Mouse (Mus musculus): Measurements from ENCODE around the gene Plekhj1.
"Not testable (repeated sequence)": the region's sequence is repeated elsewhere in the genome, so short reads cannot be mapped to it uniquely, and the experiment has no call there.

The Plekhj1 gene

DNA sequence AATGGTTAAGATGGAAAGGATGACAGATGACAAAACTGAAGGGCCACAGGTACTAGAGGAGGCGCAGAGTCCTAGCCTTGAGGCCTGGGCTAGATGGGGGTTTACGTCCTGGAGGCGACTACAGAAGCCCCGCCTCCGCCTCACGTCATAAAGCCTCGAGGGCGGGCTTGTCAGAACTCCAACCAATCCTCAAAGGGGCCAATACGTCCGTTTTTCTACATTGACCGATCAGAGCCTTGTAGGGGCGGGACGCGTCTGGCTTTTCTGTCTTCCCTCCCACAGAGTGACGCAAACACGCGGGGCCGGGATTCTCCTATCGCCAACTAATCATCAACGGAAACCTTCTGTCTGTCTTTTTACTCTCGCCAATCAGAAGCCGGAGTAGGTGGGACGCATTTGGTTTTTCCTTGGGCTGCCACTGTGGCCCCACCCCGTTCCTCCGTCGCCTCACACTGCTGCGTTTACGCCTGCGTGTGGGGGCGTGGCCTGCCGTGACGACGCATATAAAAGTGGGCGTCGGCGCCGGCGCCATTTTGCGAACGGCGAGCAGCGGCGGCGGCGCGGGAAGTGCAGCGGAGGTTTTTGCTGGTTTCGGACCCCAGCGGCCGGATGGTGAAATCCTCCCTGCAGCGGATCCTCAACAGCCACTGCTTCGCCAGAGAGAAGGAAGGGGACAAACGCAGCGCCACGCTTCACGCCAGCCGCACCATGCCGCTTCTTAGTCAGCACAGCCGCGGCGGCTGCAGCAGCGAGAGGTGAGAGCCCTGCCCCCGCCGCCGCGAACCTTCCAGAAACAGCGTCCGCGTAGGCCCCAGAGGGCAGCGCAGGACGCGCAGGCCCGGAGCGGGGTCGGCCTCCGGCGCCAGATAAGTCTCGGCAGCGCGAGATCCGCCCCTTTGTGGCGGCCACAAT, 28.0 kb upstream of the Plekhj1 start, which contains the start of gene Oaz1:
Gene Oaz1, plus strand, starts transcription at position 506 of the 912 bp plus-strand sequence.
- in situ Hi-C loops (cut with MboI, MseI), result no loop called here

DNA sequence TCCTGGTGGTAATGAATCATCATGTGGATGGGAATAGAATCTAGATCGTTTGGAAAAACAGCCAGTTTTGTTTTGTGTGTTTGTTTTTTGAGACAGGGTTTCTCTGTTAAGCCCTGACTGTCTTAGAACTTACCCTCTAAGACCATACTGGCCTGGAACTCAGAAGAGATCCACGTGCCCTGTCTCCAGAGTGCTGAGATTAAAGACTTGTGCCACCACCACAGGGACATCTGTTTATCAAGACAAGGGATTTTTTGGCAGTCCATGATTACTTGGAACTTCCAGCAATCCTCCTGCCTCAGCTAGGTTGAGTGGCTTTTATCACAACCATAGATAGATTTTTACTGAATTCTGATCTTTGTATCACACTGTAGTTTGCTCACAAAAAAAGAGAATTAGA, 26.4 kb upstream of the Plekhj1 start:
- in situ Hi-C loops (cut with MboI, MseI), result no loop called here

DNA sequence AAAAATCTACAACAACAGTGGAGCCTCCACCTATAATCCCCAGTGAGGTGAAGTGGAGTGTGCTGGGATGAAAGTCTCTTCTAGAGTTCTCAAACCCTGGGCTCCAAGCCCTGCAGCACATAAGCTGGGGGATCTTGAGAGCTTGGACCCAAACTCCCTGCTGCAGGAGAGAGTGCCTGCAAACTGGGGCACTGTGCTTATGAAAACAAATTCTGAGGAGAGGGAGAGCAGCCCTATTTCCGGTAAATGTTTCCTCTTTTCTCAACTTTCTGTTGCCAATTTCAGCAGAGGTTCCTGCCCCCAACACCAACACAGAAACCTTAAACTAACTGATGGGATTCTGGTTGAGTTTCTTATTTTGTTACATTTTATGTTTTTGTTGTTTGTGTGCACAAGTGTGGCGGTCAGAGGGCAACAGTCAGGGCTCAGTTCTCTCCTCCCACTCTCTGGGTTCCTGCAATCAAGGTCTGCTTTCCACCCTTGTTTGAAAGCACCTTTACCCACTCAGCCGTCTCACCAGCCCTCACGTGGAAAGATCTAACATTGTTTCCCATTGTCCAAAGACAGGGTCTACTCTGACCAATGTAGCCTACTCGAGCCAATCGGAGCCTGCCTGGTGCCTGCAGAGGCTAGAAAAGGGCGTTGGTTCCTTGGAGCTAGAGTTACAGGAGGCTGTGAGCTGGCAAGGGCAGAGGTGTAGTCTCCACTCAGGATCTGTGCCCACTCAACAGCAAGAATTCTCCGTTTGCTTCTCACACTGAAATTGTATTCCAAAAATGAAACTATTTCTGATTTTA, 25.6 kb upstream of the Plekhj1 start:
- in situ Hi-C loops (cut with MboI, MseI), result no loop called here

DNA sequence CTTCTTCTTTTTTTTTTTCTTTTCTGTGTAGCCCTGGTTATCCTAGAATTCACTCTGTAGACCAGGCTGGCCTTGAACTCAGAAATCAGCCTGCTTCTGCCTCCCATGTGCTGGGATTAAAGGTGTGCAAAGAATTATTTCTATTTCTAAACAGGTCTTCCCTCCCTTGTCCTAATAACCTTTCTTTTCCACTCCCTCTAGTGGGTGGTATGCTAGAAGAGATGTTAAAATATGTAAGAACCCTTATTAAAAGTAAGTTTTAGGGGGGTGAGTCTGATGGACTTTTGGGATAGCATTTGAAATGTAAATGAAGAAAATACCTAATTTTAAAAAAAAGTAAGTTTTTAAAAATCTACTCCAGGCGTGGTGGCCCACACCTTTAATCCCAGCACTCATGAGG, 24.9 kb upstream of the Plekhj1 start:
- in situ Hi-C loops (cut with MboI, MseI), result no loop called here

DNA sequence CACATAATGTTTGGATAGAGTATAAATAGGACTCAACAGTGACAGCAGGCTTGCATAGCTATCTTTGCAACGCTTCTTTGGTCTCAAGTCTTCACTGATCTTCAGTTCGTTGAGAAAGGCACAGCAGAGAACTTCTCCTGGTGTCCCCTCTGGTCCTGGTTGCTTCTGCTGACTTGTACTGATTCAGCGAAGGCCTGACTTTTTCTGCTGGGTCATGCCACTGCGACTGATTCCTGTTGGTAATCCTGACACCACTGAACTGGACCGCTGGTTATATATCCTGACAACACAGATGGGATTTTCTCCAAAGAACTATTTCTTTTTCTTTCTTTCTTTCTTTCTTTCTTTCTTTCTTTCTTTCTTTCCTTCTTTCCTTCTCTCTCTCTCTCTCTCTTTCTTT, 24.1 kb upstream of the Plekhj1 start:
- in situ Hi-C loops (cut with MboI, MseI), result no loop called here

DNA sequence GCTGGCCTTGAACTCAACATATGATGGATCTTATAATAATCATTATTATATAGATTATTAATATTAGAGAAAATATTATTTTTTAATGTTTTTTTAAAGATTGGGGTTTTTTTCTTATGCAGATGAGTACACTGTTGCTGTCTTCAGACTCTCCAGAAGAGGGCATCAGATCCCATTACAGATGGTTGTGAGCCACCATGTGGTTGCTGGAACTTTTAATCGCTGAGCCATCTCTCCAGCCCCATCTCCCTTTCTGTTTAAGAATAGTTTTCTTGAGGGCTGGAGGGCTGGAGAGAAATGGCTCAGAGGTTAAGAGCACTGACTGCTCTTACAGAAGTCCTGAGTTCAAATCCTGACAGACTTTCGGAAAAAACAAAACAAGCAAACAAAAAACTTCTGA, 23.6 kb upstream of the Plekhj1 start:
- in situ Hi-C loops (cut with MboI, MseI), result no loop called here

DNA sequence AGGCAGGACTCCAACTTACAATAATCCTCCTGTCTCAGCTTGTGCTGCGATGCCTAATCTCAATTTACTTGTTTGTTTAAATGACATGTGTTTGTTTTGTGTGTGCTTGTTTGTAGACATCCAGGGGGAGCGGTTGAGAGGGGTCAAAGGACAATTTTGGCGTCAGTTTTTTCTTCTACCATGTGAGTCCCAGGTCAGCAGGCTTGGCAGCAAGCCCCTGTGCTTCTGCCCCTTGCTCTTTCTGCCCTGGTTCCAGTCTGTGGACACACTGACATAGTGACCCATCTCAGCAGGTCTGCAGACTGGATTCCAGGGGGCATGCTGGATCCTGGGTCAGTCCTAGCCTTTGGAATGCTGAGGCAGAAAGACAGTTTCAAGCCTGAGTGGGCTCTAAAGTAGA, 21.0 kb upstream of the Plekhj1 start:
- in situ Hi-C loops (cut with MboI, MseI), result no loop called here

DNA sequence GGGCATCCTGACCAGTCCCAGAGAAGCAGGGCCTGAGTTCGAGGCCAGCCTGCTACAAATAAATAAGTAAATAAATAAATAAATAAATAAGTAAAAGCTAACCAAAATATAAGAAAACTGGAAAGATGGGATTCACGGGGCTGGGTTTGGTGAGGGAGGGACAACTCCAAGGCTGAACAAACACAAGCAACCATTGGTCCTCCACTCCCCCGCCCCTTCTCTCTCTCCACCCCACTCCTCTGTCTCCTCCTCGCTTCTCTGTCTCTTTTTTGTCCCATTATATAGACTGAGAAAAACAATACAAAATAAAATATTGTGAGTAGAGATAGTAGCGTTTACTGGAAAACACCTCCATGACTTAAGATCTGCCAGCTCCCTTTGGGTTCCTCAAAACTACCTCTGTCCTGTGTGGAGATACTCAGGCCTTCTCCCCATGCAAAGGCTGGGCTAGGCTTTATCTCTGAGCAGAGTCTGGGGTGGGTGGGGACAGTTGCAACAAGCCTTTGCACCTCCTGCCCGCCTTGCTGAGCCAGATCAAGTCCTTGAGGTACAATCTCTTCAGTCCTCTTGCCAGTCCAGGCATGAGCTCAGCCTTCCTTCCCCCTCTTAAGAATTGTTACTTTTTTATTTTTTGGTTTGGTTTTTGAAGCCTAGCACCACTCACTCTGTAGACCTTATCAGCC, 20.3 kb upstream of the Plekhj1 start:
- in situ Hi-C loops (cut with MboI, MseI), result no loop called here

DNA sequence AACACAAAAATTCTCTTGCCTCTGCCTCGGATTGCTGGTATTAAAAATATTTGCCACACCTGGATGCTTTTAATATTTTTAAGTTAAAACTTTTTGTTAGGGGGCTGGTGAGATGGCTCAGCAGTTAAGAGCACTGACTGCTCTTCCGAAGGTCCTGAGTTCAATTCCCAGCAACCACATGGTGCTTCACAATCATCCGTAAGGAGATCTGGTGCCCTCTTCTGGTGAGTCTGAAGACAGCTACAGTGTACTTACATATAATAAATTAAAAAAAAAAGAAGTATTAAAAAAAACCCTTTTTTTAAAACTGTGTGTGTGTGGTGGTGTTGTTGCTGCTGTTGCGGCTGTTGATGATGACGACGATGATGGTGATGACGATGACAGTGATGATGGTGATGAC, 19.5 kb upstream of the Plekhj1 start:
- in situ Hi-C loops (cut with MboI, MseI), result not testable (repeated sequence)

DNA sequence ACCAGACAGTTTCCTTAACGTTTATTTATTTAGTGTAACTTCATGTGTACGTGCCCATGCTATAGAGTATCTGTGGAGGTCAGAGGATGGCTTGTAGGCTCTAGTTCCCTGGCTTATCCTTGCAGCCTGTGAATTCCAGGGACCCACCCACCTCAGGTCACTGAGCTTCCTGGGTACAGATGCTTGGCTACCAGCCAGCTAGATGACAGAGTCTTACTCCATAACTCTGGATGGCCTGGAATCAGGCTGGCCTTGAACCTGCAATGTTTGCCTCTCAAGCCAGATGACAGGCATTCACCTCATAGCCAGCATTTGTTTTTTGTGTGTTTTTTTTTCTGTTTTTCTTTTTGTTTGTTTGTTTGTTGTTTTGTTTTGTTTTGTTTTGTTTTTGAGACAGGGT, 18.7 kb upstream of the Plekhj1 start:
- in situ Hi-C loops (cut with MboI, MseI), result no loop called here

DNA sequence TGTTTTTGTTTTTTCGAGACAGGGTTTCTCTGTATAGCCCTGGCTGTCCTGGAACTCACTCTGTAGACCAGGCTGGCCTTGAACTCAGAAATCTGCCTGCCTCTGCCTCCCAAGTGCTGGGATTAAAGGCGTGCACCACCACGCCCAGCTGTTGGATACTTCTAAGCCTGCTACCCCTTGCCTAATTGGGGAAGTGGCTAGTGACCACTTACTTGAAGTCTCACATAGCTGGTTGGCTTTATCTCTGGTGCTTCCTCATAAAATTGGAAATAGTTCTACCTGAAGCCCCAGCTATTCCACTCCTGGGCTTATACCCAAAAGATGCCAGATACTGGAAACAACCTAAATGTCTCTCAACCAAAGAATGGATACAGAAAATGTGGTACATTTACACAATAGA, 17.9 kb upstream of the Plekhj1 start:
- in situ Hi-C loops (cut with MboI, MseI), result not testable (repeated sequence)

DNA sequence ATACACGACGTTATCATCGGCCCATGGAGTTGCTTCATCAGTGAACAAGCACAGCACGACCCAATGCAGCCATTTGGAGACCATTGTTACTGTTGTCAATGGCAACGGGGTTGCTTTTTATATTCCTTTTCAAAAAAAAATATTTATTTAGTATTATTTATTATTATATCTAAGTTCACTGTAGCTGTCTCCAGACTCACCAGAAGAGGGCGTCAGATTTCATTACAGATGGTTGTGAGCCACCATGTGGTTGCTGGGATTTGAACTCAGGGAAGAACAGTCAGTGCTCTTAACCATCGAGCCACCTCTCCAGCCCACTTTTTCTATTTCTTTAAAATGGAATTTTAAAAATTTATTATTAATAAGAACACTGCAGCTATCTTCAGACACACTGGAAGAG, 16.4 kb upstream of the Plekhj1 start:
- in situ Hi-C loops (cut with MboI, MseI), result loop anchor here in 1 of 2 experiments (5.0 kb wide), 2 partner anchors 63 to 178 kb away; no protein-coding TSS in a partner anchor

DNA sequence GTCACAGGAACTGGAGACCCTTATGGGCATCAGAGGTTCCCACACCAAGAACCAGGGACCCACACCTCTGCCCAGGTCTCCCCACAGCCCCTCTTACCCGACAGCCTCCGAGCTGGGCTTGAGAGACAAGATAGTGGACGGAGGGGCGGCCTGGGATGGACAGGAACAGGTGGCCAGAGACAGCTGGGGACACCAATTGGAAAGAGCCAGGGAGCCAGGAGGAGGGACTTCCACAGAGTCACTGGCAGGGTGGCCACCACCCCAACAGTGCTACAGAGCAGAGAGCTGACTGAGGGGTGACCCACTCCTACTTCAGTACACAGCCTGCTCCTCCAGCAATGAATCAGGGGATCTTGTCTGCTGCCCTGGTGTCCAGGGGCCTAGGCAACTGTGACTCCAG, 14.9 kb upstream of the Plekhj1 start, which contains the start of gene Jsrp1:
Gene Jsrp1, minus strand, starts transcription at position 133 of the 400 bp plus-strand sequence.
- in situ Hi-C loops (cut with MboI, MseI), result loop anchor here in 1 of 2 experiments (5.0 kb wide), 2 partner anchors 64 to 179 kb away; no protein-coding TSS in a partner anchor

DNA sequence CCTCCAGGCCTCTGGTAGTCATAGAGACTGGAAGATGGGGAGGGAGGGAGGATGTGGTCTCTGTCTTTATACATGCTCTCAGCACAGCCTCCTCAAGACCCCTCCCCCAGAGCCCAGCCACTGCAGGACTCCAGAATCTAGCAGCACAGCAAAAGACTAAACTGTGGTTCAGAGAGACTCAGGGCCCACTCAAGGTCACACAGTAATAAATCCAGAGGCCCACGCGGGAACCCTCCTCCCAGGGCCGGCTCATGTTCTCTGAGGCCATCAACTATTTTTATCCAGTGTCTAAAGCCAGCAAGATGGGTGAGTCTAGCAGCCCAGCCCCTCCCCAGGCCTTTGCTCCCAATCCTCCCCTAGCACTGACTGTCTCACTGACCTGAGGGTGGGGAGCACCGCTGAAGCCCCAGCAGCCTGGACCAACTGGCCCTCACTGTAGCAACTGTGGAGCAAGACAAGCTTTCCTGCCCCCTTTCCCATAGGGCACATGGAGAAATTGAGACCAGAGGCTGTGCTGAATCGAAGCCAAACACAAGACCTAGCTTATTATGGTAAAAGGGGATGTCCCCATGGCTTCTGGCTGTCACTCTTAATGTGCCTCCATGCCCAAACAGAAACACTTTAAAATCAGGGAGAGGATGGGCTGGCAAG, 14.1 kb upstream of the Plekhj1 start:
- in situ Hi-C loops (cut with MboI, MseI), result loop anchor here in 1 of 2 experiments (5.0 kb wide), 2 partner anchors 65 to 180 kb away; no protein-coding TSS in a partner anchor

DNA sequence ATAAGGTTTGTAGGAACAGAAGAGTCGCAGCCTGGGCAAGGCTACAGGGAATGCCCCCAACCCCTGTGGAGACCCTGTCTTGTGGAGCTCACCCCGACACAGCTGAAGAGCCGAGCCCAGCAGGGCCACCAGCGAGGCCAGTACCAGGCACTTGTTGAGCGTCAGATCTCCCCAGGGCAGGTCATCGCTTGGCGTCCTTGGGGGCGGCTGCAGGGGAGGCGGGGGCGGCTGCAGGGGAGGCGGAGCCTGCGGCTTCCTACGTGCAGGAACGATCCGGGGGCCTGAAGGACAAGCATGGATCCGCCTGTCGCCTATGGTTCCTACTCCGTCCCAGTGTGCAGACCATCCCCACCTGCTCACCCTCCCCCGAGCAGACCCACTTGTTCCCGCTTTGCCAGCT, 11.7 kb upstream of the Plekhj1 start:
- in situ Hi-C loops (cut with MboI, MseI), result loop anchor here in 1 of 2 experiments (5.0 kb wide), 2 partner anchors 67 to 182 kb away; no protein-coding TSS in a partner anchor

DNA sequence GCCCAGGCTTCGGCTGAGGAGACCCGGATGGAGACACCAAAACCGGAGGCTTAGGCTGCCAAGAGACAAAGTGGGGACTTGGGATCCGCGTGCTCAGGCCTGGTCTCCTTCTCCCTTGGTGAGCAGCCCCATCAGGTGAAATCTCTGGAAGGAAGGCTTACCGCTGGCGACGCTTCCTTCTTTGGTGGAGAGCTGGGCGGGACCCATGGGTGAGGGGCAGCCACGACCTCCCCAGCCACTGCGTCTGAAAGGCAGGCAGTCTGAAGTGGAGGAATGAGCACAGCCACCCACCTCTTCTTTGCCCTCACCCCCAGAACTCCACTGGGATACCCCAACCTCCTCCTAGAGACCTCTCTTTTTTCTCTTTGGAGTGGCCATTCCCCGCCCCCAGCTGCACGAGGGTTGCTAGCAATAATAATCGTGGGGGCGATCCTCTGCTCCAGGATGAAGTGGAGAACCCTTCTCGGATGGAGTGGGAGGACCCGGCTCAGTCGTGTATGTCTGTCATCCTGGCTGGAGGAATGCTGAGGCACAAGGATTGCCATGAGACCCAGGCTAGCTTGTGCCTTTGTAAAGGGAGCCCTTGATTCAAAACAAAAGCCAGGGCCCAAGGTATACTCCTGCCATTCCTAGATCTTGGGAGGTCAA, 10.7 kb upstream of the Plekhj1 start:
- in situ Hi-C loops (cut with MboI, MseI), result loop anchor here in 1 of 2 experiments (5.0 kb wide), 1 partner anchor 188 kb away; no protein-coding TSS in a partner anchor

DNA sequence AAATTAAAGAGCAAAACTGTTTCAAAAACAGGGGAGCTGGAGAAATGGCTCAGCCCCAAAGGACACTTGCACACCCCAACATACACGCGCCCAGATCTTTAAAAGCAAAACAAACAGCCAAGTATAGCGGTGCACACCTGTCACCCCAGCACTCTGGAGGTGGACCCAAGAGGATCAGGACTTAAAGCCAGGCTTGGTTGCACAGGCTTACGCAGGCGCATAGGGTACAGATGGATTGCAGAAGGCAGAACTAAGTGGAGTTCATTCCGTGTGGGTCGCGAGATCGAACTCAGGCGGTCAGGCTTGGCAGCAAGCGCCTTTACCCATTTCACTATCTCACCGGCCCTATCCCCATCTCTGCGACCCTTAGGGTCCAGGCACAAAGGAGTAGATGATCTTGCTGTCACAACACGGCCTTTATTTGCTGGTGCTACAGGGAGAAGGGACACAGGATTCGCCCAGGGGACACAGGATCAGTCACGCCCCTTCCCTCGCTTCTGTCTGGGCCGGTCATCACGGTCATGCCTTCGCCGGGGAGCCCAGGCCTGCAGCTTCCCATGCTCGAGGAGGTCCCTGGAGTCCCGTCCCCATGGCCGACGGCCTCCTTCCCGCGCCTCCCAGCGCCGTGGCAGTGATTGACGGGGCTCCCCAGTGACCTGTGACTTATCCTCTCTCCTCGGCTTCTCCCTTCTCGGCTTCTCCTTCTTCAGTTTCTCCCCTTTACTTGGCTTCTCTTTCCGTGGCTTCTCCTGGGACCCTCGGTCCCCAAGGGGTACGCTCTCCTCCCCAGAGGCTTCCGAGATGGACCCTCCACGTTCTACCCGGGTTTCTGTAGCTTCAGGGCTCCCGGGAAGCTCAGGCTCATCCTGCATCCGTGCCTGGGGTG, 9.9 kb upstream of the Plekhj1 start:
- in situ Hi-C loops (cut with MboI, MseI), result loop anchor here in 1 of 2 experiments (5.0 kb wide), 1 partner anchor 189 kb away; no protein-coding TSS in a partner anchor

DNA sequence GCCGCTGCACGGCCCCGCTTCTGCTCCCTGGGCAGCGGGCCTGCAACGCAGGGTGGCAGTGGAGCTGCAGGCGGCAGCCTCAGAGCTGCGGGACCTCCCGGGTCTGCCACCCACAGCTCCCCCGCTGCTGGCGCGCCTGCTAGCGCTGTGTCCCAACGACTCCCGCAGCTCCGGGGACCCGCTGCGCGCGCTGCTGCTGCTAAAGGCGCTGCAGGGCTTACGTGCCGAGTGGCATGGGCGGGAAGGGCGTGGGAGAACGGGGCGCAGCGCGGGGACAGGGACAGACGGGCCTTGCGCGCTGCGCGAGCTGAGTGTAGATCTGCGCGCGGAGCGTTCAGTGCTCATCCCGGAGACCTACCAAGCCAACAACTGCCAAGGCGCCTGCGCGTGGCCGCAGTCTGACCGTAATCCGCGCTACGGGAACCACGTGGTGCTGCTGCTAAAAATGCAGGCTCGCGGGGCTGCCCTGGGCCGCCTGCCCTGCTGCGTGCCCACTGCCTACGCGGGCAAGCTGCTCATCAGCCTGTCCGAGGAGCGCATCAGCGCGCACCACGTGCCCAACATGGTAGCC, 8.7 kb upstream of the Plekhj1 start:
- in situ Hi-C loops (cut with MboI, MseI), result loop anchor here in 1 of 2 experiments (5.0 kb wide), 1 partner anchor 190 kb away; no protein-coding TSS in a partner anchor

Measured in T-helper 17 cell (primary cell).